Mouse (Mus musculus): ENCODE results near the gene Emc6. TPM values are rescaled to one million over a fixed set of nuclear protein-coding genes. Genes with fewer than 3 reads are reported as not detected.

The Emc6 gene
- total RNA-seq, 2 experiments from 2014 or later: 44.6 to 47.5 TPM

DNA sequence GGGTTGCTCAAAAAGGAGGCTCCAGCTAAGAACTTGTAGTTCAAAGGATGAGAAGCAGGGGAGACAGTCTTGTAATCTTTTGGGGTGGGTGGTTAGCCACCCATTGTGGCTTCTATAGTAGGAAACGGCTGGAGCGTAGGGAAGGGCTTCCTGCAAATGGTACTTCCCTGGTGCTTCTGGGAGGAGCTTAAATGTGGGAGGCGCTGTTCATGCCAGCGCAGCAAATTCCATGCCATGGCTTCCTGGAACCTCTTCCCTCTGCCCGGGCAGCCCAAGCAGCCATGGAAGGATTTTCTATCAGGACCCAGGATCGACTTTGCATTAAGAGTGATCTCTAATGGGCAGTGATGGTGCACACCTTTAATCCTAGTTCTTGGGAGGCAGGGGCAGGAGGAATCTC, 8.3 kb downstream of the Emc6 start:
- Histone ChIP-seq H3K27ac (no peak overlapping the region), H3K4me3 (no peak overlapping the region)
- no peak for DNase-seq (ENCODE audit: low spot score in 2 of 2)
- no peak for TF ChIP-seq CTCF (conservative IDR thresholded peaks at IDR 0.05)

- Histone ChIP-seq H3K4me3 (no peak overlapping the region), H3K27ac (no peak overlapping the region)
- no peak for TF ChIP-seq CTCF (conservative IDR thresholded peaks at IDR 0.05)
- DNase-seq (ENCODE audit: low spot score in 2 of 2): no peak
Observed at GRCm38 (mm10) chr11:73168071-73168470, 8.8 kb downstream of the Emc6 start.

DNA sequence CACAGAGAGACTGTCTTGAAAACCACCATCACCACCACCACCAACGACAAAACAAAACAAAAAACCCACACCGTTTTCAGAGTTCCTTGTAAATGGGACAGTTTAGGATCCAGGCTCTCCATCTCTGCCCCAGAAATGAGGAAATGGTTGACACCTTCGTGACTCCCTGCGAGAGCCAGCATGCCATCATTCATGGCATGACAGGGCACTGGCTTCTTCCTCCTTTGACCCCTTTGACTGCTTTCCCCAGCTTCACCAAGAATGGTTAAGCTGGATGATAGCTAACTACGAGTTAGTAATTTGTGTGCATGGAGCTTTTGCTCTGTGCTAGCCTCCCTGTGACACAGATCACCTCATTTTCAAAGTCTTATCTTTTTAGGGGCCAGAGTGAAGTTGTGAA, 14.6 kb downstream of the Emc6 start:
- H3K4me3 ChIP-seq: no peak overlapping the region
- DNase-seq (ENCODE audit: low spot score in 2 of 2): no peak
- TF ChIP-seq CTCF (conservative IDR thresholded peaks at IDR 0.05): no peak
- H3K27ac ChIP-seq: no peak overlapping the region

DNA sequence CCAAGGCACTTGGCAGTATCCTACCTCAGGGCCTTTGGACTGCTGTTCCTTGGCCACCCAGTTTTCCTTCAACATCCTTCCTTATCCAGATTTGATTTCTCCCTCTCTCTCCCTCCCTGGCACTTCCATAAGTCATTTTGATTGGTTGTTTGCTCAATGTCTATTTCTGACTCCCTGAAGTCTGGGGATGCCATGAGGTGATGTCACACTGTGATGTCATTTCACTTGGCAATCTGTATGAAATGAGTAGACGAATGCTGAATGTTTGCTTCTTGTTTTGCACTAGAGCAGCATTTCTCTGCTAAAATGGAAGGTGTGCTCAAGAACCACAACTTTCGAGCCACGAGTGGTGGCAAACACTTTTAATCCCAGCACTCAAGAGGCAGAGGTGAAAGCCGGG, 15.2 kb downstream of the Emc6 start:
- no peak overlapping the region for H3K27ac ChIP-seq
- DNase-seq (ENCODE audit: low spot score in 2 of 2): no peak
- no peak overlapping the region for H3K4me3 ChIP-seq
- no peak for TF ChIP-seq CTCF (conservative IDR thresholded peaks at IDR 0.05)

DNA sequence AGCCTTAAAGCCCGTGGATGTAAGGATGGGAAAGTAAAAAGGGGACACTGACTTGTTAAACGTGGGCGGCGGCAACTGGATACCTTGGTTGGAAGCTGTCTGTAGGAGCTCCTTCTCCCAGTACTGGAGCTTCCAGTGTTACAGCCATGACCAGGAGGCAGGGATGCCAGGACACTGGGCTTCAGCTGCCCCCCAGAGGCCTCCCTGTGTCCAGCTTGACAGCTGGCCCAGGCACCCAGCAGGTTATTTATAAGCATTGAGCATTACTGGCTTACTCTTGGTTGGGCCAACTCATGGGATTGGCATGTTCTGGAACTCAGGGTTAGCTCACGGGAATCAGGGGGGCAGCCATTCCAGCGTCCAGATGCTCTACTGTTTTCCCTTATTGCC, 16.0 kb downstream of the Emc6 start:
- no peak for TF ChIP-seq CTCF (conservative IDR thresholded peaks at IDR 0.05)
- Histone ChIP-seq H3K4me3 (peak overlapping the region; percentile 50), H3K27ac (no peak overlapping the region)
- DNase-seq (ENCODE audit: low spot score in 2 of 2): no peak

- TF ChIP-seq CTCF (conservative IDR thresholded peaks at IDR 0.05): no peak
- no peak for DNase-seq (ENCODE audit: low spot score in 2 of 2)
- H3K4me3 ChIP-seq: peak within 1 kb of the TSS; percentile 50
Observed at GRCm38 (mm10) chr11:73159957-73160810, 16.7 kb downstream of the Emc6 start, which contains the start of gene P2rx5. TSS of gene P2rx5 (plus strand) at chr11:73160421.

GRCm38 (mm10) chr11:73155071-73155470, 21.8 kb downstream of the Emc6 start:
- DNase-seq (ENCODE audit: low spot score in 2 of 2): peak in 1 of 2 experiments; percentile 60
- no peak overlapping the region for H3K4me3 ChIP-seq
- no peak for TF ChIP-seq CTCF (conservative IDR thresholded peaks at IDR 0.05)
- H3K27ac ChIP-seq: peak overlapping the region; percentile 28; the same call in 1 of the 2 replicates

More at GRCm38 (mm10) chr11:73159957-73160810, 16.7 kb downstream of the Emc6 start, which contains the start of gene P2rx5:
- peak within 1 kb of the TSS; percentile 48; the same call in 1 of the 2 replicates for H3K27ac ChIP-seq

DNA sequence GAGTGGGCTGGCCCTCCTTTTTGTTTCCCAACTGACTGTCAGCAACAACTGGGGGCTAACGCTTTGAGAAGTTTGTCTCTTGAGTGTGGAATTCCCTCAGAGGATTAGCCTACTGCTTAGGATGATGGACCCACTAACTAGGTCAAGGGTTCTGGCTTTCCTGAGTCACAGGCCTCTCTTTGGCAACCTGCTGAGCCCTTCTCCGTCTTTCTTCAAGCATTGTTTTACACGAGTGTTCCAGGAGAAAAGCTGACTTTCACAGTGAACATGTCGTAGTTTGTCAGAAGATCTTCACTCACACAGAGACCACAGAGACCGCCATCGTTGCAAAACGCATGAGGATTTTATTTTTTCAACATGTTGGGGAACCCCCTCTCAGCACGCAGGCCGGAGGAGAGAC, 28.6 kb downstream of the Emc6 start:
- no peak overlapping the region for H3K27ac ChIP-seq
- no peak for DNase-seq (ENCODE audit: low spot score in 2 of 2)
- H3K4me3 ChIP-seq: no peak overlapping the region
- TF ChIP-seq CTCF (conservative IDR thresholded peaks at IDR 0.05): no peak

- Histone ChIP-seq H3K4me3 (no peak overlapping the region), H3K27ac (no peak overlapping the region)
- no peak for TF ChIP-seq CTCF (conservative IDR thresholded peaks at IDR 0.05)
- DNase-seq (ENCODE audit: low spot score in 2 of 2): no peak
Observed at GRCm38 (mm10) chr11:73146975-73147365, 29.9 kb downstream of the Emc6 start.

DNA sequence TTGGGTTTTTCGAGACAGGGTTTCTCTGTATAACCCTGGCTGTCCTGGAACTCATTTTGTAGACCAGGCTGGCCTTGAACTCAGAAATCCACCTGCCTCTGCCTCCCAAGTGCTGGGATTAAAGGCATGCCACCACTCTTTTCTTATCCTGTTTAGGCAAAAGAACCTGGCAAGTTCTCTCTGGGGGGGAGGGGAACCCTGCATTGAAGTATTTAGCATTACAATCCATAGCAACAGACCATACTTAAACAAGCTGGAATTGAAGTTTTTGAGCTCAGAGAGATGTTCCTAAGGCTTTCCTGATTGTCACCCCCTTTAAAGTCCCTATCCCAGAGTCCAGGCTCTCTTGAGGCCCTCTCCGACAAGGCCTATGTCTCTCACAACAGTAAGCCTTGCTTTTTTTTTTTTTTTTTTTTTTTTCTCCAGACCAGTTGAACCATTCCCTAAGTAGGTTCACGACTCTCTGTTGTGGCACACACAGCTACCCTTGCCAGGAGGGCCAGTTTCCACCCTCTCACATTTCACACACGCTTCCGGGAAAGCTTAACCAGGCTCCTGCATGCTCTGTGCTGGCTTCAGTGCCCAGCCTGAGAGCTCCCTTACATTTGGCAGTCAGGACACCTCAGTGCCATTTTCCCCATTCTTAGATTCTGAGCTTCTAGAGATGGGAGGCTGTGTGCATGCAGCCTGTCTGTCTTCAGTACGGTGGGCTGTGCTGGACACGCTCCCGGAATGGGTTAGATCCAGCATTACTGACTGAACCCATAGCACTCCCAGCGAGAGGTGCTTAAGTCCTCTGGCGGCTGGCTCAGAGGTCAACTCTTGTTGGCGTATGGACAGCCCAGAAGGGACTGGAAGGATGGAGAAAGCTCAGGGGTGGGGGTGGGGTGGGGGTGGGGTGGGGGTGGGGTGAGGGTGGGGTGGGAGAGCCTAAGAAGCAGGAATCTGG, 30.5 kb downstream of the Emc6 start:
- H3K27ac ChIP-seq: no peak overlapping the region
- TF ChIP-seq CTCF (conservative IDR thresholded peaks at IDR 0.05): no peak
- H3K4me3 ChIP-seq: no peak overlapping the region
- DNase-seq (ENCODE audit: low spot score in 2 of 2): no peak

GRCm38 (mm10) chr11:73144261-73144681, 32.6 kb downstream of the Emc6 start:
- Histone ChIP-seq H3K4me3 (no peak overlapping the region), H3K27ac (no peak overlapping the region)
- no peak for TF ChIP-seq CTCF (conservative IDR thresholded peaks at IDR 0.05)
- DNase-seq (ENCODE audit: low spot score in 2 of 2): no peak

- peak within 1 kb of the TSS; percentile 65 for H3K4me3 ChIP-seq
- TF ChIP-seq CTCF (conservative IDR thresholded peaks at IDR 0.05): peak; percentile 100
- H3K27ac ChIP-seq: 0 out of 2 replicates have a peak within 1 kb of the TSS, but pooled peaks have one; percentile 12
- DNase-seq (ENCODE audit: low spot score in 2 of 2): peak; percentile 84 to 94
Observed at GRCm38 (mm10) chr11:73137591-73138501, 39.0 kb downstream of the Emc6 start, which contains the start of gene Haspin. TSS of gene Haspin (minus strand) at chr11:73138294.
